Mouse (Mus musculus): Measurements from ENCODE around the gene Ccdc74a. TPM values are rescaled to one million over a fixed set of nuclear protein-coding genes. Genes with fewer than 3 reads are reported as not detected.

Gene Ccdc74a
- polyA plus RNA-seq, 1 experiment from 2014 or later: 4.4 TPM

GRCm38 (mm10) chr16:17625488-17626268 is 20.6 kb upstream of the Ccdc74a start:
- no peak overlapping the region for H3K4me2 ChIP-seq
- H3K4me1 ChIP-seq: no peaks in the 10 kb centered on the region
- 68% methylated on average over 8 of the region's 8 CpGs for WGBS
- no peak overlapping the region for H3K27ac ChIP-seq
- no peaks in the 10 kb centered on the region for H3K27me3 ChIP-seq (replicated peaks)
- no peaks in the 10 kb centered on the region for H3K9me3 ChIP-seq
- H3K36me3 ChIP-seq: peaks cover 48% of the 10 kb centered on the region
- no peak overlapping the region for H3K9ac ChIP-seq
- no peak overlapping the region for H3K4me3 ChIP-seq (replicated peaks)
- no peak for ATAC-seq (ENCODE audit: insufficient read depth, low FRiP score, low read depth)

- WGBS: 93% methylated on average over 5 of the region's 5 CpGs
- Histone ChIP-seq H3K27ac (no peak overlapping the region), H3K4me1 (no peaks in the 10 kb centered on the region), H3K9me3 (no peaks in the 10 kb centered on the region), H3K36me3 (peaks cover 51% of the 10 kb centered on the region), H3K27me3 (replicated peaks) (no peaks in the 10 kb centered on the region), H3K4me3 (replicated peaks) (no peak overlapping the region), H3K9ac (no peak overlapping the region), H3K4me2 (no peak overlapping the region)
- ATAC-seq (ENCODE audit: insufficient read depth, low FRiP score, low read depth): no peak
Measured at GRCm38 (mm10) chr16:17626269-17626555, 20.1 kb upstream of the Ccdc74a start.

- Histone ChIP-seq H3K27me3 (replicated peaks) (no peaks in the 10 kb centered on the region), H3K27ac (no peak overlapping the region), H3K4me1 (no peaks in the 10 kb centered on the region), H3K4me2 (no peak overlapping the region), H3K9ac (no peak overlapping the region), H3K4me3 (replicated peaks) (no peak overlapping the region), H3K36me3 (peaks cover 40% of the 10 kb centered on the region), H3K9me3 (no peaks in the 10 kb centered on the region)
- no peak for ATAC-seq (ENCODE audit: insufficient read depth, low FRiP score, low read depth)
- 94% methylated on average over 2 of the region's 2 CpGs for WGBS
Measured at GRCm38 (mm10) chr16:17632580-17632979, 13.7 kb upstream of the Ccdc74a start.

GRCm38 (mm10) chr16:17633481-17634181 is 12.6 kb upstream of the Ccdc74a start:
- 75% methylated on average over 8 of the region's 8 CpGs for WGBS
- H3K4me3 ChIP-seq (replicated peaks): no peak overlapping the region
- H3K9ac ChIP-seq: no peak overlapping the region
- no peaks in the 10 kb centered on the region for H3K9me3 ChIP-seq
- H3K27ac ChIP-seq: no peak overlapping the region
- peaks cover 37% of the 10 kb centered on the region for H3K36me3 ChIP-seq
- no peak overlapping the region for H3K4me2 ChIP-seq
- H3K4me1 ChIP-seq: no peaks in the 10 kb centered on the region
- H3K27me3 ChIP-seq (replicated peaks): no peaks in the 10 kb centered on the region
- ATAC-seq (ENCODE audit: insufficient read depth, low FRiP score, low read depth): no peak

GRCm38 (mm10) chr16:17636904-17637303 is 9.4 kb upstream of the Ccdc74a start:
- Histone ChIP-seq H3K4me1 (no peaks in the 10 kb centered on the region), H3K27ac (no peak overlapping the region), H3K9ac (no peak overlapping the region), H3K4me3 (replicated peaks) (no peak overlapping the region), H3K27me3 (replicated peaks) (no peaks in the 10 kb centered on the region), H3K4me2 (no peak overlapping the region), H3K36me3 (peaks cover 46% of the 10 kb centered on the region), H3K9me3 (no peaks in the 10 kb centered on the region)
- WGBS: 84% methylated on average over 2 of the region's 2 CpGs
- no peak for ATAC-seq (ENCODE audit: insufficient read depth, low FRiP score, low read depth)

- 75% methylated on average over 2 of the region's 2 CpGs for WGBS
- no peak overlapping the region for H3K4me3 ChIP-seq (replicated peaks)
- no peaks in the 10 kb centered on the region for H3K9me3 ChIP-seq
- no peak overlapping the region for H3K4me2 ChIP-seq
- no peaks in the 10 kb centered on the region for H3K4me1 ChIP-seq
- no peaks in the 10 kb centered on the region for H3K27me3 ChIP-seq (replicated peaks)
- no peak for ATAC-seq (ENCODE audit: insufficient read depth, low FRiP score, low read depth)
- no peak overlapping the region for H3K27ac ChIP-seq
- peaks cover 46% of the 10 kb centered on the region for H3K36me3 ChIP-seq
- H3K9ac ChIP-seq: no peak overlapping the region
Measured at GRCm38 (mm10) chr16:17637610-17638009, 8.7 kb upstream of the Ccdc74a start.

- H3K4me2 ChIP-seq: no peak overlapping the region
- H3K4me1 ChIP-seq: no peaks in the 10 kb centered on the region
- 85% methylated on average over 9 of the region's 9 CpGs for WGBS
- H3K4me3 ChIP-seq (replicated peaks): no peak overlapping the region
- no peak overlapping the region for H3K9ac ChIP-seq
- peaks cover 47% of the 10 kb centered on the region for H3K36me3 ChIP-seq
- no peaks in the 10 kb centered on the region for H3K27me3 ChIP-seq (replicated peaks)
- H3K27ac ChIP-seq: no peak overlapping the region
- ATAC-seq (ENCODE audit: insufficient read depth, low FRiP score, low read depth): peak; percentile 91
- H3K9me3 ChIP-seq: no peaks in the 10 kb centered on the region
Measured at GRCm38 (mm10) chr16:17638036-17638628, 8.1 kb upstream of the Ccdc74a start.

GRCm38 (mm10) chr16:17639081-17639480 is 7.2 kb upstream of the Ccdc74a start:
- H3K36me3 ChIP-seq: peaks cover 42% of the 10 kb centered on the region
- no peak overlapping the region for H3K27ac ChIP-seq
- H3K4me3 ChIP-seq (replicated peaks): no peak overlapping the region
- 85% methylated on average over 3 of the region's 3 CpGs for WGBS
- H3K4me2 ChIP-seq: no peak overlapping the region
- H3K9me3 ChIP-seq: no peaks in the 10 kb centered on the region
- ATAC-seq (ENCODE audit: insufficient read depth, low FRiP score, low read depth): no peak
- no peaks in the 10 kb centered on the region for H3K27me3 ChIP-seq (replicated peaks)
- no peak overlapping the region for H3K9ac ChIP-seq
- no peaks in the 10 kb centered on the region for H3K4me1 ChIP-seq

- Histone ChIP-seq H3K9ac (no peak overlapping the region), H3K27me3 (replicated peaks) (no peaks in the 10 kb centered on the region), H3K4me2 (no peak overlapping the region), H3K27ac (no peak overlapping the region), H3K4me1 (no peaks in the 10 kb centered on the region), H3K4me3 (replicated peaks) (no peak overlapping the region), H3K9me3 (no peaks in the 10 kb centered on the region), H3K36me3 (peaks cover 42% of the 10 kb centered on the region)
- WGBS: 94% methylated on average over 6 of the region's 6 CpGs
- ATAC-seq (ENCODE audit: insufficient read depth, low FRiP score, low read depth): no peak
Measured at GRCm38 (mm10) chr16:17639951-17640350, 6.3 kb upstream of the Ccdc74a start.

GRCm38 (mm10) chr16:17640706-17641105 is 5.6 kb upstream of the Ccdc74a start:
- WGBS: 93% methylated on average over 9 of the region's 9 CpGs
- Histone ChIP-seq H3K4me1 (no peaks in the 10 kb centered on the region), H3K9ac (no peak overlapping the region), H3K4me2 (no peak overlapping the region), H3K9me3 (no peaks in the 10 kb centered on the region), H3K36me3 (peaks cover 42% of the 10 kb centered on the region), H3K4me3 (replicated peaks) (no peak overlapping the region), H3K27ac (no peak overlapping the region), H3K27me3 (replicated peaks) (no peaks in the 10 kb centered on the region)
- no peak for ATAC-seq (ENCODE audit: insufficient read depth, low FRiP score, low read depth)

GRCm38 (mm10) chr16:17641301-17641700 is 5.0 kb upstream of the Ccdc74a start:
- H3K27ac ChIP-seq: no peak overlapping the region
- peaks cover 4% of the 10 kb centered on the region; the same call in 1 of the 2 replicates for H3K4me1 ChIP-seq
- H3K27me3 ChIP-seq (replicated peaks): no peaks in the 10 kb centered on the region
- H3K36me3 ChIP-seq: peaks cover 42% of the 10 kb centered on the region
- no peaks in the 10 kb centered on the region for H3K9me3 ChIP-seq
- no peak overlapping the region for H3K4me3 ChIP-seq (replicated peaks)
- no peak overlapping the region for H3K4me2 ChIP-seq
- whole genome bisulfite sequencing: 80% methylated on average over 6 of the region's 6 CpGs
- no peak for ATAC-seq (ENCODE audit: insufficient read depth, low FRiP score, low read depth)
- no peak overlapping the region for H3K9ac ChIP-seq

GRCm38 (mm10) chr16:17642311-17642710 is 4.0 kb upstream of the Ccdc74a start:
- WGBS: 83% methylated on average over 8 of the region's 8 CpGs
- Histone ChIP-seq H3K4me2 (no peak overlapping the region), H3K9me3 (no peaks in the 10 kb centered on the region), H3K4me1 (peaks cover 10% of the 10 kb centered on the region), H3K36me3 (peaks cover 42% of the 10 kb centered on the region), H3K27me3 (replicated peaks) (no peaks in the 10 kb centered on the region), H3K27ac (no peak overlapping the region), H3K9ac (no peak overlapping the region), H3K4me3 (replicated peaks) (no peak overlapping the region)
- no peak for ATAC-seq (ENCODE audit: insufficient read depth, low FRiP score, low read depth)
